Mouse (Mus musculus) kidney, adult 18-20 months (tissue): ENCODE measurements around the gene Ablim1.

Source experiments
- DNase-seq: peaks from one replicate; pipeline ENCODE4 v3.0.0; 2021

The Ablim1 gene

DNA sequence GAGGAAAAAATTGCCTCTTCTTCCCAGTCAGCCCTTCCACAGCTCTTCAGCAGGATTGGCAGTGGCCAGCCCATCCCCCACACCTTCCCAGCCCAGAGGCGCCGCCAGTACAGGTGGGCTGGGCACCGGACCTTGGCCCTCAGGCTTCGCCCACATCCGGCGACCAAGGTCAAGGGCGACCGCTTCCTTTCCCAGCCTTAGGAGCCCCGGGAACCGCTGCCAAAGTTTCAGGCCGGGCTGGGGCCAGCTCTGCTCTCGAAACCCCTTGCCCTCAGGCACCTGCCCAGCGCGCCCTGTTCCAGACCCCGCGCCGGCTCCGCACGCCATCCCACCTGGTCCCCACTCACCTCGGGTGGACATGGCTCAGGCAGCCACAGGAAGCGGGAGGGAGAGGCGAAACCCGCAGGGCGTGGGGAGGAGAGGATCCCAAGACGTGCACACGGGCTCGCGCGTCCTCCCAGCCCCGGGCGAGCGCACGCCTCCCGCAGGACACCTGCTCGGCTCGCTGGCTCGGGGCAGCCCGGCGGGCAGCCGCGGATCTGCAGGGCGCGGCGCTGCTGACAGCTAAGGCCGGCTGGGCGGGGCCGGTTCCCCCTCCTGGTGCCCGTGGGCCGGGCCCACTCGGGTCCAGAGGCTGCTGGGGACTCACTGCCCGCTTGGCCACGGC is at the start of gene Ablim1:
TSS of gene Ablim1 (minus strand) at position 574 of the 667 bp plus-strand sequence.
- DNase-seq, result peak; percentile 88

DNA sequence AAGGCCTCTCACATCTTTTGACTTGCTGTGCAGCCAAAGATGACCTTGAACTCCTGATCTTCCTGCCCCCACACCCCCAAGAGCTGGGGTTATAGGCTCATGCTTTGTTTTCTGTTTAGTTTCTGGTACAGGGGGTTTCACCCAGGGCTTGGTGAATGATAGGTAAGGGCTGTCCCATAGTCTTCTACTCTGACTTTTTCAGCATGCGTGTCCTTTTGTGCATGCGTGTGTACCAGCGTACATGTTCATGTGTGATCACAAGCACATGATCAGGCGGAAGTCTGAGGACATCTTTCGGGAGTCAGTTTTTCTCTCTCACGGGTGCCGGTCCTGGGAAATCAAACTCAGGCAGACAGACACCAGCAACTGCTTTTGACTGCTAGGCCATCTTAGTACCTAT is 48.8 kb upstream of the Ablim1 start:
- no peak for DNase-seq

DNA sequence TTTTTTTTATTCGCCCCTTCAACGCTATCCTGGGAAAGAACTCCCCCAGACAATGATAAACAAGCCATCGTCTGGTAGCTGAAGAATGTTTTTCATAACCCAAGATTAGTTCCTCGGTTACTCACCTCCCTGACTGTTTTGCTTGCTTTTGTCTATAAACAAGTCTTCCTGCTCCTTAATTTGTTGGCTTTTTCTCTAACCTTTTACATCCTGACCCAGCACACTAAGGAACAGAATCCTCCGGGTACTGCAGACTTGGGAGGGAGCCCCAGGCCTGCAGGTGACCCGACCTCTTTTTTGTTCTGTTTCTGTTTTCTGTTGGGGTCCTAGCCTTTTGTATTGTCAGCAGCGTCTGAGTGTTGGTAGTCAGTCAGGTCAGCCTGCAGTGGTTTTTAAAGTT is 48.4 kb upstream of the Ablim1 start:
- no peak for DNase-seq

DNA sequence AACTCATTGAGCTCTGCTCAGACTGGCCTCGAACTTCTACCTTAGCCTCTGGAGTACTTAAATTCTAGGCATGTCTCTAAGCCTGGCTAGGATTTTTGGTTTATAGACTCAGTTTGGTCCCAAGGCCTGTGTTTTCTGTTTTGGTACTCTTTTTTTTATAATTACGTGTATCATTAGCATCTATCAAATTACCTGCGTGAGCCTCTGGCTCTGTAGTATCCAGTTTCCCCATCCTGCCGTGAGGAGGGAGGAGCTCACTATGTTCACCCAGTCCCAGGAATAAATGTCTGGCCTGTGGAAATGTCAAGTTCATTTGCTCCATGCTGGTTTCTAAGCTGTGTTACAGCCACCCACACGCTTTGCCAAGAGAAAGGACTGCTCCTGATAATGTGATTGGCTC is 47.9 kb upstream of the Ablim1 start:
- no peak for DNase-seq

DNA sequence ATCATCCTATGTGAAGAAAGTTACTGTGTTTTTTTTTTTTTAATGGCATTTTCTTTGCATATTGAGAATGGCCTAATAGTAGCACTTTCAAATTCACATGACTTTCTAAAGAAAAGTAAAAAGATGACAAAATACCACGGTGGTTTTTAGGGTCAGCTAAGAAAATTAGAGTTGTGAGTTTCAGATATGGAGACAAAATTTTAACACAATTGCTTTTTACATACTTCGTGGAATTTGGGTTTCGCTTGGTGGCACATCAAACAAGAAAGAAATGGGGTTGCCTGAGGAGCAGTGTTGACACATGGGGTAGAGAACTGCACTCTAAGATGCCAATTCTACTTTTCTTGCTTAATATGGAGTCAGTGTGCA is 47.2 kb upstream of the Ablim1 start:
- no peak for DNase-seq

DNA sequence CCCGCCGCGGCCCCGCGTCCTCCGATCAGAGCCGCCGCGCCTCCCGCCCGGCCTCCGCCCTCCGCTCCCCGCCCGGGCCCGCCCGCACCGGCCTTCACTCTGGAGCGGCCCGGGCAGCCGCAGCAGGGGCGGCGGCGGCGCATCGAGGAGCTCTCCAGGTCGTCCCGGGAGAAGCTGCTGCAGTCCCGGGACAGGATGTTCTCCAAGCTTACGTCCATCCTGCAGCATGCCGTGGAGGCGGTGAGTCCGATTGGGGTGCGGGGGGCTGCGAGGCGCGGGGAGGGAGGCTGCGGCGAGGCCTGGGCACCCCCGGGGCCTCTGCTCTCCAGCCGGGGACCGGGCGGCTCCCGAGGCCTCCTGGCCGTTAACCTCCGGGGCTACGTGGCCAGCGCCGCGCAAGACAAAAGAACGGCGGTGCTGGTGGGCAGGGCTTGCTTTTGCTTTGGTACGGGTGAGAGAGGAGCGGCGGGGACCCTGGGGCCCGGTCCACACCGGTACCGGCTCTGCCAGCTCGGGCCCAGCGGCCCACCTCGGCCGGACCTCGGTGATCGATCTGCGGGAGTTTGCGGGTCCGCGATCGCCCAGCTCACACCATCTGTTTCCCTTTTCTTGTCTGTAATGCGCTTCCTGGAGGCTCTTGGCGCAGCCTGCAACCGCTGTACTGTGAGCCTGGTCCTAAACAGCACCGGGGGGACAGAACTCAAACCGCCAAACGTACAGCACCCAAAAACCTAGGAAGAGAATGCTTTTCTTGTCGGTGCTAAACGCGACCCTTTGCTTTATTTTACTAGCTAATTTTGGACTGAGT is 46.6 kb upstream of the Ablim1 start:
- peak; percentile 79 for DNase-seq

DNA sequence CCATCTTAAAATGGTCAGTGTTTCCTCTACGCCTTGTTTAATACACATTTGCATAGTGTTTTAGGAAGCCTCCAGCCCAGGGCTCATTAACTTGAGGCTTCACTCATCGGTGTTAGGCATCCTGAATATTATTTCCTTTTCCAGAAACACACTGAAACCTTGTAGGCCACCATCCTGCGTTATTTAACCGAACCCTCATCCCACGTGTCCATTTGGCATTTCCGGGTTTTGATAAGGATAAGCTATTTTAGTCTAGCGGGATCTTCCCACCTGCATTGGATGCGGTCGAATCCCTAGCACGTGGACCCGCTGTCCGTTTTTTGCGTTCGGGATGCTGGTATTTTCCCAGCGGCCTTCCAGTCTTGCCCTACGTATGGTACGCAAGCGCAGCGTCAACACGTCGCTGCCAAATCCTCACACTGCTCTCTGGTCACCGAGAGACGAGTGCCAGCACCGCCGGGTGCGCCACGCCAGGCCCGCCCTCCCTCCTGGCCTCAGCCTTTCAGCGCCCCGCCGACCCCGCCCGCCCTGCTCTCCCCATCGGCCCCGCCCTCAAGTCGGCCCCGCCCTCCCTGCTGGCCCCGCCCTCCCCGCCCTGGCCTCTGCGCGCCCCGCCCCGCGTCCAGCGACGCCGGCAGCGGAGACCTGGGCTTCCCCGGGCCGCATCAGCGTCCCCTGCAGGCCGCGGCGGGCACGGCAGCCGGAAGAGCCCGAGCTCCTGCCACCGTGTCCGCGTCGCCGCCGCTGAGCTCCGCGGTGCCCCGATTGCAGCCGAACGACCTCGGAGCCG is 45.8 kb upstream of the Ablim1 start, which contains the start of gene Fam160b1:
TSS of gene Fam160b1 (plus strand) at position 340 of the 790 bp plus-strand sequence.
- peak; percentile 96 for DNase-seq

DNA sequence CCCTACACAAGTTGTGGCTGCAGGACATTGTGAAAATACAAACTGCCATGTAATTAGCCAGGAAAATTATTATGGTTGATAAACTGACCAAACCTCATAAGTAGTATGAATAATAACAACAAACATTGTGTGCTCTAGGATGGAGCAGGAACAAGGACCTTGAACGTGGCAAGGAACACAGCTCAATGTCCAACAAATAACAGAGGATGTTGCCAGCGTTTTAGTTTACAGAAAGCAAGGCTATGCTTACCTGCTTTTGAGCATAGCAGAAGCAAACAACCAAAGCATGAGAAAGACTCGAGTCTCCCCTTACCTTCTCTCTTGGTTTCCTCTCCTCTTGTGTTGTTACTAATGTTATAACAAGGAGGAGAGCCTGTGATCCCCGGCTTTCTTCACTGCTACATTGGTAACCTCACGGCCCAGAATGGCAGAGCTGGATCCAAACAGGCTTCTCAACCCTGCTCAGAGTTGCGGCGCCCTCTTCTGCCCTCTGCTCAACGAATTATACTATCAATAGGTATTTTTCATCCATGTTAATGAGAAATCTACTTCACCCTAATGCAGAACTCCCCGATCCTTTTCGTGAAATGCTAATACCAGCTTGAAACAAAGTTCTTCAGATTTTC is 45.1 kb upstream of the Ablim1 start:
- DNase-seq, result no peak

DNA sequence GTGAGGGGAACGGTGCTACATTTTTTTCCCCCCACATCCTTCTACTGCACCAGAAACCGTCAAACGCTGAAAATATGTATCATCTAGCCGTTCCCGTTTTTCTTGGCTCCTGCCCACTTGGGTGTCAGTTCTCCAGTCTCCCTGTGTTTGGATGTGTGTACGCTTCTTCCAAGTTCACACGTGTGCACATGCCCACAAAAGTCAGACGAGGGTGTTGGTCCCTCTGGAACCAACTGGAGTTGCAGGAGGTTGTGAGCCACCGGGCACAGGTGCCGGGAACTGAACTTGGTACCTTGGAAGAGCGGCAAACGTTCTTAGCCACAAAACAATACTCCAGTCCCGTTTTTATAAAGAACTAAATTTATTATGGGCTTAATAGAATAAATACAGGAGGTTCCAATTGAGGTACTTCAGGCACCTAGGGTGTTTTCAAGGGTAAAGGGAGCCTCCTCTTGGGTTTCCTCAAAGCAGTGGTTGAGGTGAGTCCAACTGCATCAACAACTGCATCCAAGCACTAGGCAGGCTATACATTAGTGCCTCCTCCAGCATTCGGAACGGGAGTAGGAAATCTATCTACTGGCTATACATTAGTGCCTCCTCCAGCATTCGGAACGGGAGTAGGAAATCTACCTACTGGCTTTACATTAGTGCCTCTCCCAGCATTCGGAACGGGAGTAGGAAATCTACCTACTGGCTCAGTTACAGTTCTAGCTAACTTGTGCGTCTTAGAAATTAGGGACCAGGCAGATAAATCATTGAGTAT is 44.3 kb upstream of the Ablim1 start:
- DNase-seq, result no peak

DNA sequence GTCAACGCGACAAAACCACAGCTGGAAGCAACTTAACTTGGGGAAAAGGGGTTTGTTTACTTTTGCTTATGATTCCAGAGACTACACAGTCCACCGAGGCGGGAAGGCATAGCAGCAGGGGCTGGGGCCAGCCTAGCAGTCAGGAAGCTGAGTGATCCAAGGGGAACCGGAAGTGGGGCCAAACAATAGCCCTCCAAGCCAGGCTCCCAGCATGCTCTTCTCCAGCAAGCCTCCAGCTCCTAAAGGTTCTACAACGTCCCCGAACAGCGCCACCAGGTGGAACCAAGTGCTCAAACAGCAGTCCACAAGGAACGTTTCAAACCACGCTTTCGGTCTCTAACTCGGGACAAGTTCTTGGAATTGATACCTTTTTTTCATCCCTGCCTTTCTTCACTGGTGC is 43.6 kb upstream of the Ablim1 start:
- peak; percentile 73 for DNase-seq

DNA sequence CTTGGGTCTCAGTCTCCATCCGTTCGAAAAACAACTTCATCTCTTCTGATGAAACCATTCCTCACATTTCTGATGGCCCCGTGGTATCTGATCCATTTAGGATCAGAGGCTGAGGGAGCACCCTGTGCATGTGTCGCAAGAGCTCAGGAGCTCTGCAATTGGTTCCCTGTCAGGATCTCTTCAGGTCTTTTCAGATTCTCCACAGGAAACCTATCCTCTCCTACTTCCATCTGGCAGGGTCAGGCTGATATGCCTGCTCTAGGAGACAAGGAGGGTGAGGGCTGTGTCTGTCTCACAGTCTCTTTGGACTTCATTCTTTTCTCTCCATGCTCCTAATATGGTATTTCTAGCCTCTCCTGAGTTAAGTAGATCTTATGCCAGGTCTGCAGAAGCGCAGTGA is 43.1 kb upstream of the Ablim1 start:
- no peak for DNase-seq

DNA sequence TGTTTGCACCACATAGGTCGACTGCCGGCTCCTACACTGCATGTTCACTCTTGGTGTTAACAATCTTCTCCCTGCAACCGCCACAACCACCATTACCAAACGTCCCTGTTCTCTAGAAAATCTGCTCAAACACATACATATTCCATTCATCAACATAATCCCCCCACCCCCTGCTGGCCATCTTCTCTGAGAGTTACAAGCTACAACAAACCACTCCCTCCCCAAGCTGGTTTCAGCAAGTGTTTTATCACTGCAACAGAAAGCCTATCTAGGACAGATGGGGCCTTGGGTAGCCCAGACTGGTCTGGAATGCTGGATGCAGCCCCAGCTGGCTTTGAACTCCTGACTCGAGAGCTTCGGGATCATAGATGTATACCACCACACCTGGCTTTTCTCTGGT is 42.5 kb upstream of the Ablim1 start:
- DNase-seq, result no peak

DNA sequence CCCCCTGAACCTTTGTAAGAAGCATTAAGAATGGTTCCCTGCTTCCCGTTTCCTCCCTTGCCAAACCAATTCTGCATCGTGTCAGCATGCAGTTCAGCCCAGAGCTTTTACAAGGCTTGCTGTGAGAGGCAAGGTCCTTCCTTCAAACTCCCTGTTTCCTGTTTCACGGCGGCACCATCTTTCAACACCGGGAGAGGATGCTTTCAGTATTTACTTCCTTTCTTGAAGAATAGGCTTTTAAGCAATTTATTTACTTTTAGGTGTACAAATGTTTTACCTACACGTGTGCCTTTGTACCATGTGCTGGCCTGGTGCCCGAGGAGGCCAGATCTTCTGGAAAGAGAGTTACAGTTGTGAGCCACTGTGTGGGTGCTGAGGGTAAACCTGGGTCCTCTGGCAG is 41.6 kb upstream of the Ablim1 start:
- no peak for DNase-seq

DNA sequence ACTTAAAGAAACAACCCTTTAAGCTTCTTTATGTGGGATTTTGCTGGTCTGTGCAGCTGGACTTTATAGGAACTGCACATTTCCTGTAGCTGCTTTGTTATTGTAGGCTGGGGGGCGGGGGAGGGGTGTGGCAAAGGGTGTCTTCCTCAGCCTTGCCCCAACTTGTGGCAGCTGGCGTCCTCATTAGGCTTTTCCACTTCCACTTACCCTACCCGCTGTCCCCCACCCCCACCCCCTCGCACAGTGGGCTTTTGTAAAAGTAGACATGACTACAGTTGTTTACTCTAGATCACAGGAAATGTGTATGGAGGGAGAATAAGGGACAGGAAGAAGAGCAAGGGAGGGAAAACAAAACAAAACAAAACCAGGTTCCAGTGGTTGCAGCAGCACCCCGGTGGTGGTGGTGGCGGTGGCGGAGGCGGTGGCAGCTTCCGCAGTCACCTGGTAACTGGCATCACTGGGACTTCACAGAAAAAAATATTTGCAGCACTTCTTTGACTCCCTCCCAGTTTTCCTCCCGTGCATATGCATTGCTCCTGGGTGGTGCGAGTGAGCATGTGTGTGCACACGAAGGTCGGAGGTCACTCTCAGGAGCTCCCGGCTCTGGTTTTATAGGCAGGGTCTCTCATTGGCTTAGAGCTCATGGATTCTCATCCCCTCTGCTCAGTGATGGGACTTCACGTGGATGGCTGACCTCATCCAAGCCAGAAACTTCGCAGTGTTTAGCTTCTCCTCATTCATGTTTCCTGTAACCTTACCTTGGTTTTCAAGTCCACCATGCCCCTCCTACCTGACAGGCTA is 40.9 kb upstream of the Ablim1 start:
- DNase-seq, result no peak

DNA sequence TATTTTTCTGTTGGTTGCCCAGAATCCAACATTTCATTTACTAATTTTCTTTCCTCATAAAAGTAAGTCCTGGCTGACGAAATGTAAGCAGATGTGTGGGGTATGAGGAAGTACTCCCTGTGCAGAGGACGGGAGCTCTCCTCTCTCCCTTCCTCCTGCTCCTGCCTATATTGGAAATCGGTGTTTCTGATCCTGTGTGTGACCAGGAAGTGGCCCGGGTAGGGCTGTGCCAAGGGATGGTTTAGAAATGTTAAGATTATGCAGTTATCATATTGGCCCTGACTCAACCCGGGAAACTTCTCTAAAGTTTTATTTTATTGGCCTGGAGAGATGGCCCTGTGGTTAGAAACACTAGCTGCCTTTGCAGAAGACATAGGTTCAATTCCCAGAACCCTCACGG is 40.0 kb upstream of the Ablim1 start:
- no peak for DNase-seq

DNA sequence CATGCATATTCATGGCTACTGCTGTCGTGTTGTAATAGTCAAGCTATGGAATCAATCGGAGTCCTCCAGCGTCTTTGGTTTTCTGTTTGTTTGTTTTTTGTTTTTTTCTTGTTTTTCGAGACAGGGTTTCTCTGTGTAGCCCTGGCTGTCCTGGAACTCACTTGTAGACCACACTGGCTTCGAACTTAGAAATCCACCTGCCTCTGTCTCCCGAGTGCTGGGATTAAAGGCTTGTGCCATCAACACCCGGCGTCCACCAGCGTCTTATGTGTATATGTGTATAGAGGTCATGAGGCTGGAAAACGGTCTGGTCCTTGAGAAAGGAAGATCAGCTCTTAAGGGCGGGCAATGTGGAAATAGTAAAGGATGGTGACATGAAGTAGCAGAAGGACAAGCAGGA is 39.3 kb upstream of the Ablim1 start:
- DNase-seq, result no peak

DNA sequence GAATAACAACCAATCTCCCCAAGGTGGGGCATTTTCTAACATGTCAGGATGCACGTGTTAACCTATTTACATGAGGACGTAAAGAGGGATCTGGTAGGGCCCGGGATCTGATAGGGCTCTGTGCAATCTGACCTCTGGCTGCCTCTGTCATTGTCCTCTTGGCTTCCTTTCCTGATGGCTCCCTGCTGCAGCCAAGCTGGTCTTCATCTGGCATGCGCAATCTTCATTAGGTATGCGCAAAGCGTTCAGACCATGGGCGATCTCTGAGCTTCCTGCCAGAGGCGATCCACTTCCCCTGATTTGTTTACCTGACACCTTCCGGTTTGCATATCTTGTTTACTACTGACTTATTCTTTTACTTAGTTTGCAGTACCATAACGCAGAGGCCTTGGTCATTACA is 38.5 kb upstream of the Ablim1 start:
- DNase-seq, result no peak

DNA sequence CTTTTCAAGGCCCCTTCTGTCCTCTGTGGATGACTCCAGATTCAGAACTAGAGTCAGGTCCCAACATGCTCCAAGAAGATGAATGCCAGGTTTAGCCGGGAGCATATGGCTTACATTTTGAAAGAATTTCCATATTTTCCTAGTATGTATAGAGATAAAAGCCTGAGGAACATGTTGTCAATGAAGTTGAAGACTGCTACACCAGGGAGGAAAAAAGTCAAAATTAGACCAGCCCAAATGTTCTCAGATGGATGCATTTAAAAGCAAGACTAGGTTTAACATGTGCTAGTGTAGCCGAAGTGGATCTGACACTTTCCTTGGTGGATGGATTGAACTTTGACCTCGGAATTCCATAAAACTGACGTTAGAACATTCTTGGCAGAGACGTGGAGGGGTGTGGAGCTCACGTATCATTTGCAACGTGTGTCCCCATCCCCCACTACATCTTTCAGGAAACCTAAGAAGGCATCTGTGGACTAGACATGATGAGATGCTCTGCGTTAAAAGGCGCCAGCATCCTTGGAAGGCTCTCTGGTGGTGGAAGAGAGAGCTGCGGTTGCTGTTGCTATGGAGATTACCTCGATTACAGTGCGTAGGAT is 37.7 kb upstream of the Ablim1 start:
- no peak for DNase-seq

DNA sequence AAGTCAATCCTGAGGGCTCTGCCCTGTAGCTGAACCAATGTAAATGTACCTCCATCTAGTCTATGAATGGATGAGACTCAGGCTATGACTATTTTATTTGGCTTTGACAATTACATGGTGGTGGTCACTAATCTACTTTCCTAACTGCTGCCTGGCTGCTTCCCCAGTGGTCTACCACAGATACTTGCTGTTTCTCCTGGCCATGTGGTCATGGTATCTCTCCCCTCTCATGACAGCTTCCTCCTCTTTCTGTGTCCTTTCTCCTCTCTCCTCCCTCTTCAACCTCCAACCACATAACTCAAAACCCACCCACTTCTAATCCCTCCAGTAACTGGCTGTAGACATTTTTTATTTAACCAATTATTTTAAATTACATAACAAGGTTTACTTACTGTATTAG is 34.4 kb upstream of the Ablim1 start:
- no peak for DNase-seq

DNA sequence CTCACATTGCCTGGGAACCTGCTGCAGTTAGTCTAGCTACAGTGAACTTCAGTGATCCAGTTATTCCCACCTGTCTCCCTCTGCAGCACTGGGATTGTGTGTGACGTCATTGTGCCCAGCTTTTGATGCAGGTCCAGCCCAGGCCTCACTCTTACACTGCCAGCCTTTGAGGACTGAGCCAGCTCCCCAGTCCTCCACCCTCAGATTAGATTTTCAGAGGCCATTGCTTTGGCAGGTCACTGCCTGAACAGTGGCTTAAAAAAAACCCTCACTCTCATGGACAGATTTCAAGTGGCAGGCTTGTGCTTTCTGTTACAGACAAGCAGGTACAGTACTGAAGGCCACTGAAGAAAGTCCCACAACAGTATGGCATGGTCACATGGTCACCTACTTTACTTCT is 30.0 kb upstream of the Ablim1 start:
- no peak for DNase-seq

DNA sequence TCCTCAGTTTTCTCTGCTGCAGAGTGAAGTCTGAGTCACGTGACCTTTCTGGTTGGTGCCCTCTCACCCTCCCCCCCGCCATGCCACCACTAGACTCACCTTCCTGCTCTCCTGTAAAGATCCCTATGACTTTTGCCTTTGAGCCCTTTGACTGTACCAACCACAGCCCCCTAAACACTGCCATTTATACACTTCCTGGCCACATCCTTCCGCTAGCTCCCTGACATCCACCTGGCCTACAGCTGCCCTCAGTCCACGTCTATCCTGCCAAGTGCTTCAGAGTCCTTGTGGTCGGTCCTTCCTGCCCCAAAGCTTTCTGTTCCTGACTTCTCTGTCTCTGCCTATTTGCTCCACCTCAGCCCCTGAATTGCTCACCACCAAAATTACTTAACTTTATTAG is 29.1 kb upstream of the Ablim1 start:
- no peak for DNase-seq
